Mouse (Mus musculus) midbrain, embryonic 10.5 days (tissue): ENCODE results near the gene Pacrg. TPM values are rescaled to one million over a fixed set of nuclear protein-coding genes. Genes with fewer than 3 reads are reported as not detected.

Experiments
- DNase-seq: peaks from one replicate; pipeline ENCODE4 v3.0.0-alpha.2; 2017; ENCODE audit warnings: low spot score
- H3K27ac ChIP-seq: fragments of 300-500 bp; sonication (generic); replicated peaks from 2 replicates; pipeline ENCODE4 v1.5.1; 2016; ENCODE audit warnings: mild to moderate bottlenecking
- H3K27me3 ChIP-seq: fragments of 300-500 bp; sonication (generic); 2 replicates; pipeline ENCODE4 v1.6.1; 2016; ENCODE audit warnings: low read depth, mild to moderate bottlenecking; ENCODE audit not compliant: poor library complexity, severe bottlenecking
- H3K36me3 ChIP-seq: fragments of 300-500 bp; sonication (generic); 2 replicates; pipeline ENCODE4 v1.6.1; 2016; ENCODE audit warnings: mild to moderate bottlenecking, moderate library complexity
- H3K4me1 ChIP-seq: fragments of 300-500 bp; sonication (generic); 2 replicates; pipeline ENCODE4 v1.6.1; 2016
- H3K4me3 ChIP-seq: fragments of 300-500 bp; sonication (generic); 2 replicates; pipeline ENCODE4 v1.5.1; 2016; ENCODE audit warnings: mild to moderate bottlenecking, moderate library complexity
- H3K9me3 ChIP-seq: fragments of 300-500 bp; sonication (generic); replicated peaks from 2 replicates; pipeline ENCODE4 v1.6.1; 2016; ENCODE audit warnings: mild to moderate bottlenecking
- WGBS: fragments of 180-500 bp; shearing (Covaris S2); methylation state at CpG from one replicate; pipeline ENCODE4 v1.1.7; 2016; 5-methylcytosine and 5-hydroxymethylcytosine counted together
- polyA plus RNA-seq: library from polyadenylated mRNA; unstranded; fragments of >200 nt; fragmentation: Nextera tagmentation; extraction: Ambion mirVana; gene quantifications from 2 replicates; pipeline ENCODE4 v1.2.1, GENCODE M21; 2016

Pacrg gene
- 2.7 and 3.4 TPM in 2 replicates for polyA plus RNA-seq

- peak; percentile 98 for DNase-seq
- Histone ChIP-seq H3K27ac (peak within 1 kb of the TSS; percentile 86), H3K4me1 (peaks cover 14% of the 10 kb centered on the region), H3K9me3 (no peaks in the 10 kb centered on the region), H3K4me3 (peak within 1 kb of the TSS; percentile 82), H3K27me3 (no peaks in the 10 kb centered on the region), H3K36me3 (no peaks in the 10 kb centered on the region)
- under 1% methylated on average over 58 of the region's 58 CpGs for WGBS
Observed at GRCm38 (mm10) chr17:10840148-10840707, at the start of gene Pacrg, which contains the start of gene Prkn. TSS of gene Pacrg (minus strand) at chr17:10840311. TSS of gene Prkn (plus strand) at chr17:10840384.

GRCm38 (mm10) chr17:10887924-10888323 lies 47.8 kb upstream of the Pacrg start:
- DNase-seq = peak; percentile 18
- WGBS = 19% methylated on average over 4 of the region's 4 CpGs
- H3K27me3 ChIP-seq = no peaks in the 10 kb centered on the region

GRCm38 (mm10) chr17:10882260-10882659 lies 42.1 kb upstream of the Pacrg start:
- no peak for DNase-seq
- Histone ChIP-seq H3K4me1 (peaks cover 4% of the 10 kb centered on the region), H3K27me3 (no peaks in the 10 kb centered on the region), H3K9me3 (no peaks in the 10 kb centered on the region), H3K4me3 (no peak overlapping the region), H3K27ac (no peak overlapping the region), H3K36me3 (no peaks in the 10 kb centered on the region)
- 83% methylated on average over 1 of the region's 1 CpGs for WGBS

More at GRCm38 (mm10) chr17:10887924-10888323, 47.8 kb upstream of the Pacrg start:
- Histone ChIP-seq H3K9me3 (no peaks in the 10 kb centered on the region), H3K36me3 (no peaks in the 10 kb centered on the region), H3K27ac (0 out of 2 replicates have a peak overlapping the region, but pooled peaks have one; percentile 28), H3K4me3 (no peak overlapping the region), H3K4me1 (peaks cover 15% of the 10 kb centered on the region)

GRCm38 (mm10) chr17:10878986-10879385 lies 38.9 kb upstream of the Pacrg start:
- no peak for DNase-seq
- no peaks in the 10 kb centered on the region for H3K9me3 ChIP-seq
- H3K36me3 ChIP-seq = no peaks in the 10 kb centered on the region
- no peaks in the 10 kb centered on the region for H3K27me3 ChIP-seq
- WGBS = 89% methylated on average over 5 of the region's 5 CpGs
- no peaks in the 10 kb centered on the region for H3K4me1 ChIP-seq
- no peak overlapping the region for H3K4me3 ChIP-seq
- H3K27ac ChIP-seq = no peak overlapping the region

- 88% methylated on average over 7 of the region's 7 CpGs for WGBS
- DNase-seq = no peak
- no peaks in the 10 kb centered on the region for H3K4me1 ChIP-seq
Observed at GRCm38 (mm10) chr17:10874208-10875187, 34.4 kb upstream of the Pacrg start.

DNA sequence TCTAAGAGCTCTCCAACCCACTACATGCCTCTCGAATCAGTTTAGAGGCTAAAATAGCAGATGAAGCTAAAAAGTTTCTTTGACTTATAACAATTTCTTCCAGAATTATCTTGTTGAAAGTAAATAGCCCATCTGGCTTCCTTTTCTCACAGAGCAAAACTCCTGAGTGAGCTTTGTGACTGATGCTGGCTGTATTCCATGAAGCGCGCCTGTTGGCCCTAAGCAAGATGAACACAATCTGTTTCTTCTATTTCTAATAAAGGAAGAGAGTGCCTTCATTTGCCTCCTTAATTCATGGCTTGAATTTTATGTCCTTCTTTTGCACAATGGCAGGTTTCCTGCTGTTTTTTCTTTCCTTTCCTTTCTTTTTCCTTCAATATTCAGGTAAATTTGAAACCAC lies 14.1 kb upstream of the Pacrg start:
- no peaks in the 10 kb centered on the region for H3K36me3 ChIP-seq
- no peaks in the 10 kb centered on the region for H3K9me3 ChIP-seq
- H3K27ac ChIP-seq = no peak overlapping the region
- 97% methylated on average over 3 of the region's 3 CpGs for WGBS
- H3K4me3 ChIP-seq = no peak overlapping the region
- no peaks in the 10 kb centered on the region for H3K4me1 ChIP-seq
- H3K27me3 ChIP-seq = no peaks in the 10 kb centered on the region
- no peak for DNase-seq

More at GRCm38 (mm10) chr17:10874208-10875187, 34.4 kb upstream of the Pacrg start:
- no peaks in the 10 kb centered on the region for H3K36me3 ChIP-seq
- H3K4me3 ChIP-seq = no peak overlapping the region
- no peaks in the 10 kb centered on the region for H3K27me3 ChIP-seq
- H3K9me3 ChIP-seq = no peaks in the 10 kb centered on the region
- H3K27ac ChIP-seq = no peak overlapping the region

GRCm38 (mm10) chr17:10840731-10841201 lies 655 bp upstream of the Pacrg start:
- H3K36me3 ChIP-seq = no peaks in the 10 kb centered on the region
- peak overlapping the region; percentile 86 for H3K27ac ChIP-seq
- WGBS = 4% methylated on average over 20 of the region's 20 CpGs

DNA sequence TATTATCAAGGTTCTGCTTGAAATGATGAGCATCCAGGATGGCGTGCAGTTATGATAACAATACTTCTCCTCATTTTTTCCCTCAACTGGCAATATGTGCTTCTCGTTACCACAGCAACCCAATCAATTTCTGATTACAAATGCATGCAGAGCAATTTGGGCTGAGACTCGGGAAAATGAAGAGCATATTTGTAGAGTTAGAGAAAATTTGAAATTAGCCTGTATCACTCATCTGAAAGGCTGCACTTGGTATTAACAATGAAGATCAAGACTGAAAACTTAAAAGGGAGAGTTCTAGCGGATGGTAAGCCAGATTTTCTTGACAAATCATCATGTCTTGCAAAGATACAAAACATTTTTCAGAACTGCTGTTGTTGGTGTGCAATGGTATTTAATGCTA lies 21.1 kb downstream of the Pacrg start:
- no peaks in the 10 kb centered on the region for H3K36me3 ChIP-seq
- H3K4me3 ChIP-seq = no peak overlapping the region
- DNase-seq = no peak
- H3K27ac ChIP-seq = no peak overlapping the region
- WGBS = 85% methylated on average over 4 of the region's 4 CpGs
- H3K9me3 ChIP-seq = no peaks in the 10 kb centered on the region
- no peaks in the 10 kb centered on the region for H3K4me1 ChIP-seq
- H3K27me3 ChIP-seq = no peaks in the 10 kb centered on the region

More at GRCm38 (mm10) chr17:10840731-10841201, 655 bp upstream of the Pacrg start:
- Histone ChIP-seq H3K27me3 (no peaks in the 10 kb centered on the region), H3K4me3 (peak overlapping the region; percentile 82), H3K4me1 (peaks cover 14% of the 10 kb centered on the region), H3K9me3 (no peaks in the 10 kb centered on the region)
- peak; percentile 63 for DNase-seq

- DNase-seq = no peak
- Histone ChIP-seq H3K4me3 (no peak overlapping the region), H3K27me3 (no peaks in the 10 kb centered on the region), H3K4me1 (no peaks in the 10 kb centered on the region), H3K36me3 (no peaks in the 10 kb centered on the region), H3K27ac (no peak overlapping the region), H3K9me3 (no peaks in the 10 kb centered on the region)
- WGBS = 82% methylated on average over 2 of the region's 2 CpGs
Observed at GRCm38 (mm10) chr17:10808571-10808970, 31.5 kb downstream of the Pacrg start.

- WGBS = 88% methylated on average over 13 of the region's 13 CpGs
- no peak overlapping the region for H3K27ac ChIP-seq
- H3K27me3 ChIP-seq = no peaks in the 10 kb centered on the region
- no peaks in the 10 kb centered on the region for H3K4me1 ChIP-seq
- no peaks in the 10 kb centered on the region for H3K9me3 ChIP-seq
- H3K4me3 ChIP-seq = no peak overlapping the region
- DNase-seq = no peak
- H3K36me3 ChIP-seq = no peaks in the 10 kb centered on the region
Observed at GRCm38 (mm10) chr17:10807261-10807998, 32.7 kb downstream of the Pacrg start.

GRCm38 (mm10) chr17:10806692-10807091 lies 33.4 kb downstream of the Pacrg start:
- Histone ChIP-seq H3K27ac (no peak overlapping the region), H3K4me3 (no peak overlapping the region), H3K4me1 (no peaks in the 10 kb centered on the region), H3K9me3 (no peaks in the 10 kb centered on the region), H3K27me3 (no peaks in the 10 kb centered on the region), H3K36me3 (no peaks in the 10 kb centered on the region)
- 82% methylated on average over 4 of the region's 4 CpGs for WGBS
- no peak for DNase-seq

- Histone ChIP-seq H3K36me3 (no peaks in the 10 kb centered on the region), H3K4me1 (no peaks in the 10 kb centered on the region), H3K4me3 (no peak overlapping the region), H3K9me3 (no peaks in the 10 kb centered on the region), H3K27ac (no peak overlapping the region), H3K27me3 (no peaks in the 10 kb centered on the region)
- 83% methylated on average over 3 of the region's 3 CpGs for WGBS
- DNase-seq = no peak
Observed at GRCm38 (mm10) chr17:10791661-10792060, 48.5 kb downstream of the Pacrg start.
